Mouse (Mus musculus): Measurements from ENCODE around the gene Ptov1.

DNA sequence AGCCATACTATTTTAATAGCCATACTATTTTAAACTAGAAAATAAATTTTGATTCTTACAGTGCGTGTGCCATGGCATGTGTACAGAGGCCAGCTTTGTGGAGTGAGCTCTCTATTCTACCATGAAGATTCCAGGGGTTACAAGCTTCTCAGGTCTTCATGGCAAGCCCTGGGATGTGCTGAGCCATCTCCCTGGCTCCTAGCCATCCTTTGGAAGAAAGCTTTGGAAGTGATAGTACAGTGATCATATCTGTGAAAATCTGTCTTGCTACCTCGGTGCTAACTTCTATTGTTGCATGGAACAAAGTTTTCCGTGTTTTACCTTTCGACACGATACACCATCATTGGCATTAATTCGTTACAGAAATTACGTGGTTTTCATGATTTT, 25.6 kb upstream of the Ptov1 start:
- TF ChIP-seq CTCF (IDR thresholded peaks at IDR 0.05; ENCODE audit: extremely low read depth, insufficient read depth, insufficient read length, insufficient replicate concordance) (no peak), POLR2A (IDR thresholded peaks at IDR 0.05; ENCODE audit: low read depth, low read length) (no peak)
